Mouse (Mus musculus) left cerebral cortex, postnatal 25 days (tissue): ENCODE data around the gene Fkrp. TPM values are rescaled to one million over a fixed set of nuclear protein-coding genes. Genes with fewer than 3 reads are reported as not detected.
A peak's percentile ranks its signal among the peaks of the same experiment; 100 is the strongest.

Experiments used
- DNase-seq, 2 experiments: peaks; one replicate each; pipeline ENCODE4 v3.0.0; 2022; ENCODE audit warnings: low spot score in 2 of 2, mixed read lengths in 1 of 2
- intact Hi-C: fragments of 180-260 bp; cut with DNase I; formaldehyde crosslinking; loops from one replicate; pipeline ENCODE4 v1.15.1; 2025
- total RNA-seq, 2 experiments: library from RNA; stranded (reverse); gene quantifications; 2 replicates each; pipeline ENCODE4 v1.2.3; 2021

Gene Fkrp
- total RNA-seq, result 10 to 100 TPM; 47.7 to 50.8 TPM

GRCm38 (mm10) chr7:16816475-16817122, at the start of gene Fkrp:
Gene Fkrp (minus strand): TSS chr7:16816732.
- no peak for DNase-seq
- intact Hi-C loops, result loop anchor here (5.0 kb wide), 1 partner anchor 414 kb away; the partner anchor contains the start of gene Zc3h4

GRCm38 (mm10) chr7:16859902-16860651, 43.5 kb upstream of the Fkrp start:
- DNase-seq, result peak in 1 of 2 experiments; percentile 77
- intact Hi-C loops, result no loop called here

GRCm38 (mm10) chr7:16858336-16858735, 41.8 kb upstream of the Fkrp start:
- intact Hi-C loops, result no loop called here
- DNase-seq, result no peak

DNA sequence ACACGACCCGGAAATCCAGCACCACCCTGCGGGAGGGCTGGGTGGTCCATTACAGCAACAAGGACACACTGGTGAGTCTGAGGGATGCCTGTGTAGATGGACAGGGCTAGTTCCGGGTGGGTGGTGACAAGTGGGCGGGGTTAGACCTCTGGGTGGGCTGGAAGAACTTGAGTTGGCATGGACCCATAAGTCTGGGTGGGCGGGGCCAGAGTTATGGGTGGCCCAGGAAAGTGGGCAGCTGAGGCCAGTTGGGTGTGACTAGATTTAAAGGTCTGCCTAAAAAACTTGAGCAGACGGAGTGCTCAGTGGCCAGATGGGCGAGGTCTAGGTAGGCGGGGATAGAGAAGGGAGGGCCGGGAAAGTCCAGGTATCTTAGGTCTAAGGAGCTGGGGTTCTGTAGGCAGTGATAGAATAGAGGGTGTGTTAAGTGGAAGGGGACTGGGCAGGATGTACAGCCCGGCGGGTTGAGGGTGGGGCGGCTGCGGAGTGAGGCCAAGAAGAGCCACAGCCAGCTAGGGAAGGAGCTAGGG, 36.8 kb upstream of the Fkrp start:
- peak in 1 of 2 experiments; percentile 50 for DNase-seq
- intact Hi-C loops, result no loop called here

- intact Hi-C loops, result no loop called here
- DNase-seq, result no peak
Measured at GRCm38 (mm10) chr7:16851636-16852035, 35.1 kb upstream of the Fkrp start.

- intact Hi-C loops, result no loop called here
- DNase-seq, result peak; percentile 72 to 75
Measured at GRCm38 (mm10) chr7:16848579-16848978, 32.0 kb upstream of the Fkrp start.

DNA sequence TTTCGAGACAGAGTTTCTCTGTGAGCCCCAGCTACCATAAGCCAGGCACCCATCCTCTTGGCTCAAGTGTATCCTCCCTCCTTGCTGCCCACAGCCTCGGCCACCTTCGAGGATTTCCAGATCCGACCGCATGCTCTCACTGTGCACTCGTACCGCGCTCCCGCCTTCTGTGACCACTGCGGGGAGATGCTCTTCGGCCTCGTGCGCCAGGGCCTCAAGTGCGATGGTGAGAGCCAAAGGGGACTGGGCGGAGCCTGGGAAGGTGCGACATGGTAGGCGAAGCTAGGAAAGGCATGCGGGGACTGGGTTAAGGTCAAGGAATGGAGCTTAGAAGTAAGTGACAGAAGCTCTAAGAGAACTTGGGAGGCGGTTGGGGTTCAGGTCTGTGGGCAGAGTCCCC, 31.0 kb upstream of the Fkrp start:
- no peak for DNase-seq
- intact Hi-C loops, result no loop called here

DNA sequence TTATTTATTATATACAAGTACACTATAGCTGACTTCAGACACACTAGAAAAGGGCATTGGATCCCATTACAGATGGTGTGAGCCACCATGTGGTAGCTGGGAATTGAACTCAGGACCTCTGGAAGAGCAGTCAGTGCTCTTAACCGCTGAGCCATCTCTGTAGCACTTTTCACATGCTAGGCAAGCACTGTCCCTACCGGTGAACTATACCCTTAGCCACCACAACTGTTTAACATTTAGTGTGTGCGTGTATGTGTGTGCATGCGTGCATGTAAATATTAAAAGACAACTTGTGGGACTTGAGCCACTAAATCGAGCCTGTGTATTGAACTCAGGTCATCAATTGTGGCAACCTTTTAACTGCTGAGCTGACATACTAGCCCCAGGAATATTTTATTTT, 30.2 kb upstream of the Fkrp start:
- no peak for DNase-seq
- intact Hi-C loops, result no loop called here

DNA sequence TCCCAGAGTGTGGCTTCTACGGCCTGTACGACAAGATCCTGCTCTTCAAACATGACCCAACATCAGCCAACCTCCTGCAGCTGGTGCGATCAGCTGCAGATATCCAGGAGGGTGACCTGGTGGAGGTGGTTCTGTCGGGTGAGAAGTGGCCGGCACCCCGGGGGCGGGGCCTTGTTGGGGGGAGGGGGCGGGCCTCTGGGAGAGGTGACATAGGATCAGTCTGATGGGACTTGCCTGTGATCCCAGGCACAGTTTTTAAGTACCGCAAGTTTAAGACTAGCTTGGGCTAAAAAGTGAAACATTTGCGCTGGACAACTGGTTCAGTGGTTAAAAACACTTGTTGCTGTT, 29.3 kb upstream of the Fkrp start:
- DNase-seq, result no peak
- intact Hi-C loops, result no loop called here

- intact Hi-C loops, result no loop called here
- no peak for DNase-seq
Measured at GRCm38 (mm10) chr7:16845072-16845819, 28.7 kb upstream of the Fkrp start.

DNA sequence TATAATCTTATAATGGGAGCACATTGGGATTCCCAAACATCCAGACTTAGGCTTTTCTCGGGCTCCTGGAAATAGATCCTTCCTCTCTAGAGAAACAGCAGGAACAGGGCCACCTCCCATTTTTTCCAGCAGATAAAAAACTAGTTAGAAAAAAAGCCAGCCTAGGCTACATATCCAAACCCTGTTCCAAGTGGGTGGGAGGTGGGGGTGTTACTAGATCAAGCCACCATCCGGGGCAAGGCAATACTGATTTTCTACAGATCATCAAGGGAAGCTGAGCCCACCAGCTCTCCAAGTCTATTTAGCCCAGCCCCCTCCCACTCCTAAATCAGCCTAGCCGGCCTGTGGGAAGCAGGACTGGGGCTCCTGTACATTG, 28.2 kb upstream of the Fkrp start:
- intact Hi-C loops, result no loop called here
- peak in 1 of 2 experiments; percentile 49 for DNase-seq

DNA sequence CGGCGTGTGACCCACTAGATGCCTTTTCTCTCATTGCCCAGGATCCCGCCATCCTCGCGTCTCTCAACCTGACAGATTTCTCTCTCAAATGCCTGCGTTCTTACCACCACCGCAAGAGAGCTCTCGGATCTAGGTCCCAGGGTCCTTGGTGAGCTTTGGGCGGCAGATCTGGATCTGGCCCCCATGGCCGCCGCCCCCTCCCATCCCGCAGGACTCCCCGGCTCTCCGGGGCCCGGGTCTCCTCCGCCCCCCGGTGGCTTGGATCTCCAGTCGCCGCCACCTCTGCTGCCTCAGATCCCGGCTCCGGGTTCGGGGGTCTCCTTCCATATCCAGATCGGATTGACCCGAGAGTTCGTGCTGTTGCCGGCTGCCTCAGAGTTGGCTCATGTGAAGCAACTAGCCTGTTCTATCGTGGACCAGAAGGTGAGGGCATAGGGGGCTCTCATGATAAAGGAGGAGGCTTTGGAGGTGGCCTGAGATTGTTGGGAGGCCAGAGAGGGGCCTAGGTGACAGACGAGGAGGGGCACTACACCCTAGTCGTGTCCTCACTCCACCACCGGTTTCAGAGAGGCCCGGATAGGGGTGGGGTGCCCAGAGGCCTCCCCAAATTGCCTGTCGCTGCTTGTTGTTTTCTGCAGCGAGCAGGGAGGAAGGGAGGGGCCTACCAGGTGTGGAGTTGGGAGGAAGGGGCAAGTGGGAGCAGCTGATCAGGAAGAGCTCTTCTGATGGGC, 27.1 kb upstream of the Fkrp start:
- intact Hi-C loops, result no loop called here
- no peak for DNase-seq

DNA sequence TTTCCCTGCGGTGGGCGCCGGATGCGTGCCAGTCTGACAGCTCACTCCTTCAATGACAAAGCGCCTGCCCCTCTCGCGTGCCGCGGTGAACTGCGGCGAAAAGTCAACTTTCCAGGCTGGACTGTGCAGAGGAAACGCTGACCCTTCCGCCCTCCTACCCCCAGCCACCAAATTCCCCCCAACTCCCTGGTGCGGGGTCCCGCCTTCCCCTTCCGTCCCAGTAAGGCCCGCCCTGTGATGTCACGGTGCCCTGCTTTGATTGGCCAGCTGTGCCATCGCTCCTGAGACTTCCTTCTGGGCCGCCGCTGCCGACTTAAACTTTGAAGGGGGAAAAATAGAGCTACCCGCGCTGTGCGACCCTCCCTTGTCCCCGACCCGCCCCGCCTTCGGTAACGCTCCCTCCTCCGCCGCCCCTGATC, 26.1 kb upstream of the Fkrp start, which contains the start of gene Prkd2:
Gene Prkd2, plus strand, starts transcription at position 258 of the 419 bp plus-strand sequence.
- intact Hi-C loops, result no loop called here
- DNase-seq, result peak; percentile 88 to 90

- DNase-seq, result no peak
Measured at GRCm38 (mm10) chr7:16841561-16842560, 25.3 kb upstream of the Fkrp start.

GRCm38 (mm10) chr7:16841078-16841477, 24.5 kb upstream of the Fkrp start:
- intact Hi-C loops, result no loop called here
- DNase-seq, result no peak

More at GRCm38 (mm10) chr7:16841561-16842560, 25.3 kb upstream of the Fkrp start:
- intact Hi-C loops, result no loop called here

- no peak for DNase-seq
- intact Hi-C loops, result no loop called here
Measured at GRCm38 (mm10) chr7:16840109-16840491, 23.6 kb upstream of the Fkrp start.

DNA sequence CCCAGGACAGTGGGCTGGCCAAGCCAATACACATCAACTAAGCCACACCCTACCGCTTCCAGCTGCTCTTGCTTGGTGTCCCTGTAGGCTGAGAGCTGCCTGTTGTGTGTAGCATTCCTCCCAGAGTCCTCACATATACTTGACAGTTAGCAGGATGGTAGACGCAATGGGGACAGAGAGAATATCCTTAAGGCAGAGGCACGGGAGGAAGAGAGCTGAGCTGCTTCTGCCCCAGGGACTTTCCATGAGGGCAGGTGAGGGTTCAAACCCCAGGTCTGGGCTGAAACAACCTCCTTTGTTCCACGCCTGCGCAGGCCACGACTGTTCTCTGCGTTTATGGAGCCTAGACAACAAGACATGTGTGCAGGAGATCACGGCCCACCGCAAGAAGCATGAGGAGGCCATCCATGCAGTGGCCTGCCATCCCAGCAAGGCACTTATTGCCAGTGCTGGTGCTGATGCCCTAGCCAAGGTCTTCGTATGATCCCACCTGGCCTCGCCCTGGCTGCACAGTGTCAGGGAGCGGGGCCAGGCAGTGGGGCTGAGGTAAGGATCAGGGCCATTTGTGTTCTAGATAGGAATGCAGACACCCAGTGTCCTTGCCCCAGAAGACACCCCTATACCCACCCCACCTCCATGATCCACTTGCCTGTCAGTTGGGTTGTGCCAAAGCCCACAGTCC, 23.0 kb upstream of the Fkrp start:
- no peak for DNase-seq
- intact Hi-C loops, result no loop called here
